Mouse (Mus musculus): ENCODE data around the gene 5730522E02Rik.

GRCm38 (mm10) chr11:25941504-25941903 lies 269.1 kb downstream of the 5730522E02Rik start:
- TF ChIP-seq CTCF (IDR thresholded peaks at IDR 0.05; ENCODE audit: control insufficient read depth, insufficient read depth, insufficient replicate concordance, low read depth, low read length), result no peak
- no peak for TF ChIP-seq POLR2A (IDR thresholded peaks at IDR 0.05; ENCODE audit: control insufficient read depth, low read depth, low read length)
